In the genomic region with DNA sequence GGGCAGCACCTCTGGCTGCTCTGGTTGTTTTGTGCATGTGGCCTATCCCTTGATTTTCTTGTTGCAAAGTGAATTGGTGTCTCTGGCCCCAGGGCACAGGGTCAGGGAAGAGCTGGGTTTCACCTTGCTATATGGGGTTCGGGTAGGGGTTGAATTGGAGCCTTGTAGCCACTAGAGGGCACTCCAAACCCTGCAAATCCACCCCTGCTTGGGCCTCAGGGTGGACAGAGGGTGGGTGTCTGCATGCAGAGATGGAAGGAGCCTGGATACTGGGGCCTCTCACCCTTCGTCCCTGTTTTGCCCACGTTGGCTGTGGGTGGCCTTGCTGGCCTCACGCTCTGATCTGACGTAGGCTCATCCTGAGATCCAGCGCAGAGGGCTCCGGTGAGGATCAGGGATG, we compare ENCODE assay signal across 8 mouse cellular contexts. TPM values are rescaled to one million over a fixed set of nuclear protein-coding genes. Genes with fewer than 3 reads are reported as not detected.
DNase-seq lines count a peak whose midpoint lies in the region; ATAC-seq and TF ChIP-seq lines count a peak whose summit lies in the region.

No protein-coding gene starts in this region.

- H3K4me1 ChIP-seq in forebrain, embryonic 14.5 days (ENCODE audit: control insufficient read depth, insufficient read depth, low read length) = 0 out of 2 replicates have a peak, but pooled peaks cover 6% of the 10 kb centered on the region
- 0 out of 2 replicates have a peak, but pooled peaks cover 10% of the 10 kb centered on the region for H3K4me1 ChIP-seq in hindbrain, embryonic 15.5 days (replicated peaks)
- no peaks in the 10 kb centered on the region for H3K4me1 ChIP-seq in small intestine, adult 2 months (ENCODE audit: control insufficient read depth, insufficient read depth, insufficient read length, low read length)

- TF ChIP-seq CTCF in small intestine, adult 2 months (IDR thresholded peaks at IDR 0.05; ENCODE audit: extremely low read depth, insufficient read length, insufficient replicate concordance, low read depth, low read length) = peak; percentile 90; the same call in 1 of the 2 replicates

- peak; percentile 88 for ATAC-seq in forebrain, embryonic 14.5 days
- ATAC-seq in hindbrain, embryonic 15.5 days (ENCODE audit: low FRiP score, low read depth) = peak; percentile 73; the same call in 1 of the 2 replicates
- peak; percentile 49 for ATAC-seq in megakaryocyte progenitor cell, adult 5-6 weeks (replicated peaks; ENCODE audit: poor library complexity)

- peak; percentile 56 to 87 for DNase-seq in adrenal gland, adult (ENCODE audit: inconsistent age in 2 of 2, low spot score in 1 of 2)
- no peak for DNase-seq in adrenal gland, postnatal 4 days (ENCODE audit: low spot score in 2 of 2)
- DNase-seq in cerebellum, adult 11 months = peak; percentile 56
- peak; percentile 82 for DNase-seq in forebrain, embryonic 14.5 days (ENCODE audit: low spot score)
- peak; percentile 38 to 73 for DNase-seq in left cerebral cortex, postnatal 10 days (ENCODE audit: extremely low spot score in 1 of 2, low spot score in 2 of 2)

- no peak overlapping the region for H3K27ac ChIP-seq in forebrain, embryonic 14.5 days (ENCODE audit: low read depth, low read length)
- H3K27ac ChIP-seq in hindbrain, embryonic 15.5 days (replicated peaks) = no peak overlapping the region
- no peak overlapping the region for H3K27ac ChIP-seq in small intestine, adult 2 months (ENCODE audit: insufficient read depth, low read depth, low read length)

- WGBS in forebrain, embryonic 14.5 days = 32% methylated on average over 7 of the region's 7 CpGs
- WGBS in hindbrain, embryonic 15.5 days = 29% methylated on average over 7 of the region's 7 CpGs
- WGBS in small intestine, adult 2 months = 44% methylated on average over 7 of the region's 7 CpGs

- intact Hi-C loops in left cerebral cortex, postnatal 10 days (cut with DNase I) = loop anchor here (5.0 kb wide), 1 partner anchor 389 kb away; no protein-coding TSS in a partner anchor

- no peak for TF ChIP-seq POLR2A in small intestine, adult 2 months (IDR thresholded peaks at IDR 0.05; ENCODE audit: low read depth, low read length)

- H3K36me3 ChIP-seq in forebrain, embryonic 14.5 days (ENCODE audit: control insufficient read depth, insufficient read depth, low read length) = no peaks in the 10 kb centered on the region
- no peaks in the 10 kb centered on the region for H3K36me3 ChIP-seq in hindbrain, embryonic 15.5 days
- H3K36me3 ChIP-seq in small intestine, adult 2 months (ENCODE audit: control insufficient read depth, insufficient read depth, low read length) = no peaks in the 10 kb centered on the region

- no peak overlapping the region for H3K4me3 ChIP-seq in forebrain, embryonic 14.5 days (ENCODE audit: low read depth, low read length)
- no peak overlapping the region for H3K4me3 ChIP-seq in hindbrain, embryonic 15.5 days
- H3K4me3 ChIP-seq in small intestine, adult 2 months (ENCODE audit: low read depth, low read length) = no peak overlapping the region

- H3K9ac ChIP-seq in forebrain, embryonic 14.5 days (ENCODE audit: low read length) = no peak overlapping the region
- no peak overlapping the region for H3K9ac ChIP-seq in hindbrain, embryonic 15.5 days

- H3K9me3 ChIP-seq in forebrain, embryonic 14.5 days (replicated peaks; ENCODE audit: control insufficient read depth, low read length) = no peaks in the 10 kb centered on the region
- no peaks in the 10 kb centered on the region for H3K9me3 ChIP-seq in hindbrain, embryonic 15.5 days

- no peak overlapping the region for H3K4me2 ChIP-seq in forebrain, embryonic 14.5 days (ENCODE audit: low read length)
- H3K4me2 ChIP-seq in hindbrain, embryonic 15.5 days = no peak overlapping the region

- no peaks in the 10 kb centered on the region for H3K27me3 ChIP-seq in forebrain, embryonic 14.5 days (replicated peaks; ENCODE audit: control insufficient read depth, insufficient read depth, low read length)
- no peaks in the 10 kb centered on the region for H3K27me3 ChIP-seq in hindbrain, embryonic 15.5 days
- no peaks in the 10 kb centered on the region for H3K27me3 ChIP-seq in small intestine, adult 2 months (ENCODE audit: control insufficient read depth, insufficient read depth, low read length)

RNA-seq across cellular contexts. Expression of a gene that starts 28.9 kb away (rescaled TPM):
- total RNA-seq in adrenal gland, postnatal 4 days (2021) = 100 to 1,000 TPM; 212 to 219 TPM
- polyA plus RNA-seq in forebrain, embryonic 14.5 days (2014; fragmentation: Nextera tagmentation; extraction: Ambion mirVana) = 279 and 283 TPM in 2 replicates
- polyA plus RNA-seq in hindbrain, embryonic 15.5 days (2015; fragmentation: Nextera tagmentation; extraction: Ambion mirVana) = 298 and 305 TPM in 2 replicates
- 100 to 1,000 TPM; 179 to 193 TPM for total RNA-seq in left cerebral cortex, postnatal 10 days (2021)
- 200 and 205 TPM in 2 replicates for total RNA-seq in megakaryocyte progenitor cell, adult 5-6 weeks (2015)
- total RNA-seq in megakaryocyte progenitor cell, adult 5-6 weeks (2017) = 385 and 395 TPM in 2 replicates
- polyA plus RNA-seq in small intestine, adult 2 months (2012; rRNA removed) = 90.9 and 104 TPM in 2 replicates

Comparison
In these comparisons a context has a peak if more than half of its experiments do, and no peak if none do; other contexts are left out.
1. DNase-seq: peak in adrenal gland, adult (2 of 2), cerebellum, adult 11 months (single experiment), forebrain, embryonic 14.5 days (single experiment) and left cerebral cortex, postnatal 10 days (2 of 2); none in adrenal gland, postnatal 4 days (0 of 2).
2. Peak in every context shown above with its lines, with median percentiles within 50 percentile points of each other: ATAC-seq.